Mouse (Mus musculus): ENCODE measurements around the gene Efna5. TPM values are rescaled to one million over a fixed set of nuclear protein-coding genes. Genes with fewer than 3 reads are reported as not detected.

The Efna5 gene
- total RNA-seq, 2 experiments from 2014 or later = 16.2 to 18.2 TPM

- DNase-seq (ENCODE audit: low spot score in 2 of 2) = no peak
Observed at GRCm38 (mm10) chr17:62562439-62562838, 318.7 kb downstream of the Efna5 start.

GRCm38 (mm10) chr17:62557215-62557614 lies 323.9 kb downstream of the Efna5 start:
- DNase-seq (ENCODE audit: low spot score in 2 of 2) = no peak

Data from adrenal gland, adult 18-20 months (tissue).